Comparison of ENCODE assay signal across 9 mouse cellular contexts in the genomic region with DNA sequence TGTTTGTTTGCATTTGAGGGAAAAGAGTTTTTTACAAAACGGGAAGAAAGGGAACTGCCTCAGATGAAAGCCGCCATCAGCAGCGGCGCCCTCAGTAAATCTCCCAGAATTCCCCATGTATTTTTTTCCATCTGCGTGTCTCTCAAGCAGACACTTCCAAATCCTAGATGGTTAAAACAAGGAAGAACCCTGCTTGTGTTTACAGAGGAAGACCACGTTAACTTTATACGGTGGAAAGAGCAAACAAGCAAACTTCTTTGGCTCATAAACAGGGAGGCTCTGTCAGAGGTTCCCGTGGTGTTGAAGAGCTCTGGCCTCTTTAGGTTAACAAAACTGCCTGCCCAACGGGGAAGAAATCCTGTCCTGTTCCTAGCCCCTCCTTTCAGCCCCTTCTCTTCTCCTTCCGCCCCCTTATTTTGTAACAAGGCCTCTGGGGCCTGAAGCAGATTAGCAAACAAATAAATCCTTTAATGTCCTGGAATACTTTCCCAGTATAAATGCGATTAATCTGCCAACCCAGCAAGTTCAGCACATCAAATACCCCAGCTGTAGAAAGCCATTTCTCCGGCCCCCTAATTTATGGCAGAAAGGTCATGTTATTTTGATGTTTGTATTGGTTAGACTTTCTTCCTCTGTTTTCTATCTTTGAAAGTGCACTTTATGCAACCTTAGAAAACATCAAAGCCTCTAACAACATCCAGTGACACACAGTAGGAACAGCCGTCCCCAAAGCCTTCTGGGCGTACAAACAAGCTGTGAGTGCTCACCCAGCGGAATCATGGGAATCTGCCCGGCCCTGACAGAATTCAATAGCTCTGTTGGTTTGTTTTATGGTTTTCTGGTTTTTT. TPM values are rescaled to one million over a fixed set of nuclear protein-coding genes. Genes with fewer than 3 reads are reported as not detected.
A peak's percentile ranks its signal among the peaks of the same experiment; 100 is the strongest.
DNase-seq lines count a peak whose midpoint lies in the region; ATAC-seq and TF ChIP-seq lines count a peak whose summit lies in the region.
"Had no signal": no experiment of that assay in that cellular context is flagged by ENCODE, and none has a peak within 500 bp of the region (broad histone marks: within the 10 kb centered on the region; RNA-seq: fewer than 3 reads in every experiment).

No protein-coding gene starts in this region.

- no peak for DNase-seq in left cerebral cortex, adult 2 months (ENCODE audit: extremely low spot score in 1 of 2, low spot score in 2 of 2)
- DNase-seq in left cerebral cortex, postnatal 14 days (ENCODE audit: low spot score in 2 of 2) = no peak
- no peak for DNase-seq in hindbrain, embryonic 10.5 days (ENCODE audit: low spot score)
- no peak for DNase-seq in liver, embryonic 11.5 days (ENCODE audit: low spot score)
- DNase-seq in natural killer cell, adult 2 months (ENCODE audit: low spot score in 2 of 2) = no peak
- no peak for DNase-seq in layer of hippocampus, postnatal 14 days (ENCODE audit: low spot score in 2 of 2)
- no peak for DNase-seq in cerebellum, adult 11 months

- no peaks in the 10 kb centered on the region for H3K27me3 ChIP-seq in hindbrain, embryonic 10.5 days (ENCODE audit: insufficient read depth, poor library complexity, severe bottlenecking)
- no peaks in the 10 kb centered on the region; the same call in 1 of the 2 replicates for H3K27me3 ChIP-seq in liver, embryonic 11.5 days (replicated peaks; ENCODE audit: control insufficient read depth, insufficient read depth, low read length)
- H3K27me3 ChIP-seq in stomach, embryonic 14.5 days (ENCODE audit: control insufficient read depth, insufficient read depth, low read length) = no peaks in the 10 kb centered on the region
- H3K27me3 ChIP-seq: CH12.LX had no signal

- peak overlapping the region; percentile 33 for H3K27ac ChIP-seq in left cerebral cortex, adult 2 months
- peak overlapping the region; percentile 83 for H3K27ac ChIP-seq in hindbrain, embryonic 10.5 days
- H3K27ac ChIP-seq in liver, embryonic 11.5 days (ENCODE audit: low read depth, low read length) = peak overlapping the region; percentile 49
- peak overlapping the region; percentile 78 for H3K27ac ChIP-seq in stomach, embryonic 14.5 days (ENCODE audit: low read length)

- intact Hi-C loops in left cerebral cortex, adult 2 months (cut with DNase I) = no loop called here
- intact Hi-C loops in left cerebral cortex, postnatal 14 days (cut with DNase I) = no loop called here

- TF ChIP-seq CTCF in left cerebral cortex, adult 2 months (IDR thresholded peaks at IDR 0.05) = no peak

- H3K4me1 ChIP-seq in hindbrain, embryonic 10.5 days (replicated peaks) = peaks cover 19% of the 10 kb centered on the region
- H3K4me1 ChIP-seq in liver, embryonic 11.5 days (replicated peaks; ENCODE audit: control insufficient read depth, insufficient read depth, low read length) = peaks cover 10% of the 10 kb centered on the region
- H3K4me1 ChIP-seq in stomach, embryonic 14.5 days (ENCODE audit: control insufficient read depth, insufficient read depth, low read length) = 0 out of 2 replicates have a peak, but pooled peaks cover 11% of the 10 kb centered on the region

- peak overlapping the region; percentile 35; the same call in 1 of the 2 replicates for H3K4me3 ChIP-seq in left cerebral cortex, adult 2 months
- peak overlapping the region; percentile 33 for H3K4me3 ChIP-seq in hindbrain, embryonic 10.5 days
- no peak overlapping the region for H3K4me3 ChIP-seq in liver, embryonic 11.5 days (ENCODE audit: low read depth, low read length)
- H3K4me3 ChIP-seq in stomach, embryonic 14.5 days (ENCODE audit: low read depth, low read length) = no peak overlapping the region

- ATAC-seq in liver, embryonic 11.5 days (replicated peaks; ENCODE audit: low FRiP score) = no peak
- ATAC-seq in stomach, embryonic 14.5 days (ENCODE audit: insufficient number of reproducible peaks, insufficient read depth, low FRiP score, low read depth) = no peak

- peak overlapping the region; percentile 43 for H3K4me2 ChIP-seq in liver, embryonic 11.5 days
- peak overlapping the region; percentile 34 for H3K4me2 ChIP-seq in stomach, embryonic 14.5 days (replicated peaks; ENCODE audit: low read depth, low read length)

- no peaks in the 10 kb centered on the region for H3K36me3 ChIP-seq in hindbrain, embryonic 10.5 days
- no peaks in the 10 kb centered on the region for H3K36me3 ChIP-seq in liver, embryonic 11.5 days (ENCODE audit: control insufficient read depth, insufficient read depth, low read length)
- H3K36me3 ChIP-seq in stomach, embryonic 14.5 days (ENCODE audit: control insufficient read depth, insufficient read depth, low read length) = no peaks in the 10 kb centered on the region; the same call in 1 of the 2 replicates

- 39% methylated on average over 16 of the region's 16 CpGs for WGBS in hindbrain, embryonic 10.5 days
- WGBS in liver, embryonic 11.5 days = 51% methylated on average over 16 of the region's 16 CpGs
- WGBS in stomach, embryonic 14.5 days = 33% methylated on average over 16 of the region's 16 CpGs

- H3K9me3 ChIP-seq in hindbrain, embryonic 10.5 days = no peaks in the 10 kb centered on the region
- no peaks in the 10 kb centered on the region for H3K9me3 ChIP-seq in liver, embryonic 11.5 days (ENCODE audit: control insufficient read depth, low read length)
- H3K9me3 ChIP-seq in stomach, embryonic 14.5 days (ENCODE audit: control insufficient read depth, low read depth, low read length) = no peaks in the 10 kb centered on the region

- H3K9ac ChIP-seq in liver, embryonic 11.5 days (ENCODE audit: low read depth, low read length) = peak overlapping the region; percentile 37; the same call in 1 of the 2 replicates
- H3K9ac ChIP-seq in stomach, embryonic 14.5 days (replicated peaks; ENCODE audit: low read depth, low read length) = peak overlapping the region; percentile 18

RNA-seq across cellular contexts. Expression of a gene that starts 52.8 kb away (rescaled TPM):
- 10 to 100 TPM in 1 of 2 experiments, 1 to 10 TPM in 1; 9.7 to 11.0 TPM for total RNA-seq in left cerebral cortex, adult 2 months (2021)
- 10 to 100 TPM; 13.4 to 14.9 TPM for total RNA-seq in left cerebral cortex, postnatal 14 days (2021)
- polyA plus RNA-seq in hindbrain, embryonic 10.5 days (2016; fragmentation: Nextera tagmentation; extraction: Ambion mirVana) = 11.3 and 16.9 TPM in 2 replicates
- polyA plus RNA-seq in liver, embryonic 11.5 days (2014; fragmentation: Nextera tagmentation; extraction: Ambion mirVana) = 6.2 and 8.0 TPM in 2 replicates
- polyA plus RNA-seq in stomach, embryonic 14.5 days (2014; fragmentation: Nextera tagmentation; extraction: Ambion mirVana) = 18.2 and 19.1 TPM in 2 replicates
- total RNA-seq in layer of hippocampus, postnatal 14 days (2021) = 10 to 100 TPM; 15.1 to 16.8 TPM
- total RNA-seq: CH12.LX had no signal

Comparison
In these comparisons a context has a peak if more than half of its experiments do, and no peak if none do; other contexts are left out.
1. H3K27ac ChIP-seq: peak in every context shown above with its lines; median percentile 83 in hindbrain, embryonic 10.5 days; 78 in stomach, embryonic 14.5 days; 49 in liver, embryonic 11.5 days; 33 in left cerebral cortex, adult 2 months.
2. H3K4me3 ChIP-seq: peak in left cerebral cortex, adult 2 months (single experiment) and hindbrain, embryonic 10.5 days (single experiment); none in liver, embryonic 11.5 days (single experiment) and stomach, embryonic 14.5 days (single experiment).